Mouse (Mus musculus) midbrain, embryonic 14.5 days (tissue): ENCODE data around the gene Gm49403. TPM values are rescaled to one million over a fixed set of nuclear protein-coding genes. Genes with fewer than 3 reads are reported as not detected.
"Not testable (repeated sequence)": the region's sequence is repeated elsewhere in the genome, so short reads cannot be mapped to it uniquely, and the experiment has no call there.

ENCODE experiments used
- ATAC-seq: fragments of 200-750 bp; cut with Nextera tagmentation; 2 replicates; pipeline ENCODE4 v1.8.0; 2017; ENCODE audit warnings: moderate number of reproducible peaks, moderate library complexity; ENCODE audit not compliant: low FRiP score, low TSS enrichment
- DNase-seq: peaks from one replicate; pipeline ENCODE4 v3.0.0-alpha.2; 2015
- H3K27ac ChIP-seq: fragments of 300-500 bp; sonication (generic); replicated peaks from 2 replicates; pipeline ENCODE4 v1.5.1; 2014; ENCODE audit warnings: mild to moderate bottlenecking, low read depth, low read length, moderate library complexity
- H3K27me3 ChIP-seq: fragments of 300-500 bp; sonication (generic); 2 replicates; pipeline ENCODE4 v1.6.1; 2014; ENCODE audit warnings: low read length, control low read depth, mixed read lengths; ENCODE audit not compliant: control insufficient read depth, insufficient read depth
- H3K36me3 ChIP-seq: fragments of 300-500 bp; sonication (generic); 2 replicates; pipeline ENCODE4 v1.6.1; 2014; ENCODE audit warnings: low read length, control low read depth; ENCODE audit not compliant: control insufficient read depth, insufficient read depth
- H3K4me1 ChIP-seq: fragments of 300-500 bp; sonication (generic); 2 replicates; pipeline ENCODE4 v1.6.1; 2014; ENCODE audit warnings: mild to moderate bottlenecking, antibody characterized with exemption, low read length, control low read depth; ENCODE audit not compliant: control insufficient read depth, insufficient read depth
- H3K4me2 ChIP-seq: fragments of 300-500 bp; sonication (generic); 2 replicates; pipeline ENCODE4 v1.6.1; 2014; ENCODE audit warnings: mild to moderate bottlenecking, low read length, moderate library complexity
- H3K4me3 ChIP-seq: fragments of 300-500 bp; sonication (generic); replicated peaks from 2 replicates; pipeline ENCODE4 v1.5.1; 2014; ENCODE audit warnings: low read depth, low read length
- H3K9ac ChIP-seq: fragments of 300-500 bp; sonication (generic); replicated peaks from 2 replicates; pipeline ENCODE4 v1.6.1; 2014; ENCODE audit warnings: mild to moderate bottlenecking, low read length, moderate library complexity
- H3K9me3 ChIP-seq: fragments of 300-500 bp; sonication (generic); 2 replicates; pipeline ENCODE4 v1.6.1; 2016; ENCODE audit warnings: low read length, control low read depth, mixed read lengths; ENCODE audit not compliant: control insufficient read depth
- WGBS: fragments of 180-500 bp; shearing (Covaris S2); extraction: QIAGEN DNeasy Blood & Tissue Kit; methylation state at CpG from one replicate; pipeline ENCODE4 v1.1.7; 2014; 5-methylcytosine and 5-hydroxymethylcytosine counted together
- polyA plus RNA-seq: library from polyadenylated mRNA; unstranded; fragments of >200 nt; fragmentation: Nextera tagmentation; extraction: Ambion mirVana; gene quantifications from 2 replicates; pipeline ENCODE4 v1.2.1, GENCODE M21; 2014

Gm49403 gene
- polyA plus RNA-seq, 1 experiment from 2014 or later, result not detected

- Histone ChIP-seq H3K4me3 (no peak overlapping the region), H3K4me2 (no peak overlapping the region), H3K27me3 (no peaks in the 10 kb centered on the region), H3K27ac (no peak overlapping the region), H3K36me3 (peaks cover 3% of the 10 kb centered on the region), H3K9ac (no peak overlapping the region), H3K9me3 (no peaks in the 10 kb centered on the region), H3K4me1 (peaks cover 15% of the 10 kb centered on the region)
- no peak for DNase-seq
- no peak for ATAC-seq
- WGBS, result 54% methylated on average over 1 of the region's 1 CpGs
These were observed 3.3 kb downstream of the Gm49403 start for GRCm38 (mm10) chr19:8886916-8887584.

DNA sequence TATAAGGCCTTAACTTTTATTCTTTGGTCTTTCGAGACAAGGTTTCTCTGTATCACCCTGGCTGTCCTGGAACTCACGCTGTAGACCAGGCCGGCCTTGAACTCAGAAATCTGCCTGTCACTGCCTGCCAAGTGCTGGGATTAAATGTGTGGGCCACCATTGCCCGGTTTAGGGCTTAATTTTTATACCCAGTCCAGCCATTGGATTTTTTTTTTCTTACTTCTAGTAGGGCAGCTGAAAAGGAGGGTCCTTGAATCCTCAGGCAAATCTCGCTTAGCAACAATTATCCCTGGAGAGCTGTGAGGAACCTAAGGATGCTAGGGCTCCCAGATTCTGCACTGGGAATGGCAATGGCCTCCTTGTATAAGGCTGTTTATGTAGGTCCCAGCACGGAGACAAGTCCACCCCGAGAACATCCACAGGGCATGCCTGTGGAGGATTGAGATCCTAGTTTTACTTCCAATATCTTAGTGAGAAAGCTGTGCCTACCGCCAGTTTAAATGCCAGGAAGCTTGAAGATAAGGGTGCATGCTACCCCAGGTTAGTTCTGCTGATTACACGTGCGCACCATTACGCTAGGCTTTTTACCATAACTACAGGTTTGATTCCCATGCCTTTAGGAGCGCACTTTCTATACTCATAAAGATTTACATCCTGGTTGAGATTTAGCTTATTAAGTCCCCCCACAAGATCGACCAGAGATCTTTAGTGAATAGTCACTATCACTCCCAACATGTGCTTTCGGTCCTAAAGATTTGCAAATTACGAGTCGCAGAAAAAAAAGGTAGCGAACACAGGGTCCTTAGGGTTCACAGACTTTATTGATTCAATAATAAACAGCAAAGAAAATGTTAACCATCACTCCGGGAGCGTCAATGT lies 4.1 kb downstream of the Gm49403 start:
- Histone ChIP-seq H3K9me3 (no peaks in the 10 kb centered on the region), H3K4me2 (peak overlapping the region; percentile 84), H3K27me3 (no peaks in the 10 kb centered on the region), H3K36me3 (peaks cover 3% of the 10 kb centered on the region), H3K9ac (peak overlapping the region; percentile 75), H3K4me1 (peaks cover 15% of the 10 kb centered on the region), H3K4me3 (peak overlapping the region; percentile 61), H3K27ac (peak overlapping the region; percentile 71)
- ATAC-seq (no peak), DNase-seq (no peak)
- WGBS, result 15% methylated on average over 19 of the region's 19 CpGs

GRCm38 (mm10) chr19:8888511-8889385 lies 5.0 kb downstream of the Gm49403 start, which contains the start of the genes 1810009A15Rik and Gm49416:
Gene 1810009A15Rik, plus strand, starts transcription at chr19:8888853.
Gene Gm49416, plus strand, starts transcription at chr19:8888926.
- WGBS, result 1% methylated on average over 58 of the region's 58 CpGs
- peak; percentile 98 for DNase-seq
- H3K4me3 ChIP-seq, result peak within 1 kb of the TSS; percentile 61
- peak within 1 kb of the TSS; percentile 75 for H3K9ac ChIP-seq
- H3K36me3 ChIP-seq, result peaks cover 3% of the 10 kb centered on the region
- peak within 1 kb of the TSS; percentile 84 for H3K4me2 ChIP-seq
- peak within 1 kb of the TSS; percentile 72 for H3K27ac ChIP-seq
- no peaks in the 10 kb centered on the region for H3K27me3 ChIP-seq
- H3K9me3 ChIP-seq, result no peaks in the 10 kb centered on the region
- peak; percentile 96 for ATAC-seq
- H3K4me1 ChIP-seq, result peaks cover 22% of the 10 kb centered on the region

DNA sequence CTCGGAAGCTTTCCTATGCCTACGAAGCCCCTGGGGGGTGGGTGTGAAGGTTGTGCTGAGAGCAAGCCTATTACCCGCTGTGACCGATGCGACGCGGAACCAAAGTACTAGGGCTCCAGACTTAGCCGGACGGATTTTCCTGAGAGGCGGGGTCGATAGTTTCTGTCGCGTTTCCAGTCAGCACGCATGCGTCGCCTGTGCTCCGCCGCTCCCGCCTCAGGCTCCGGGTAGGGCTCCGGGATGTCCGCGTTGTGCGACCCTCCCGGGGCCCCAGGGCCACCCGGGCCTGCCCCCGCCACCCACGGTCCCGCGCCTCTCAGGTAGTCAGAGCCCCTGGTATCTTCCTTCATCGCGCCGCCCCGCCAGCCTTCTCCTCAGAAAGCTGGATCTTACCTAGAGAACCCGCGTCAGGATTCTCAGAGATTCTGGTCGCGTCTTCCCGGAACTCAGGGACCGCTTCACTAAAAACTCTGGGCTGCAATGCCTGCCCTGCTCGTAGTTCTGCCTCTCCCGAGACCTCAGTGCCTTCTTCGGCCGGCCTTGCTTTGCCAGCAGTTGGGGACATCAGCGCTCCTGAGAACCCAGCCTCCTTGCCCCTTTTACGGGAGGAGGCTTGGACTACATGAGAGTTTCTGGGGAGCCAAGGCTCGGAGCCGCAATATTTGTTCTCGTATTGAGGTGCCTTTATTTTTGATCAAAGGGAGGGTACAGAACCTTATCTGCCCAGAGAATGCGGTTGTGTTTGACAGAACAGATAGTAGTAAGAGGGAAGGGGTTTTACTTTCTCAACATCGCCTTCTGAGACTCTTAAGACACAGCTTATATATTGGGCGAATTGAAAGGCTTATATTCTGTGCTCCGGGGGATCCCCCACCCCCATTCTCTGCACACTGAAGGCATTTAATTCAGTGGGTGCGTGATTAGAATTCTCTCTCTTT lies 9.4 kb downstream of the Gm49403 start, which contains the start of gene Ints5:
Gene Ints5 (plus strand): TSS at position 177 of the 938 bp plus-strand sequence.
- peak within 1 kb of the TSS; percentile 84 for H3K4me2 ChIP-seq
- H3K36me3 ChIP-seq, result peaks cover 21% of the 10 kb centered on the region
- H3K9me3 ChIP-seq, result no peaks in the 10 kb centered on the region
- 3% methylated on average over 54 of the region's 54 CpGs for WGBS
- ATAC-seq (peak; percentile 65), DNase-seq (peak; percentile 94)
- H3K4me1 ChIP-seq, result peaks cover 24% of the 10 kb centered on the region
- H3K9ac ChIP-seq, result peak within 1 kb of the TSS; percentile 78
- H3K27ac ChIP-seq, result peak within 1 kb of the TSS; percentile 84
- H3K4me3 ChIP-seq, result peak within 1 kb of the TSS; percentile 79
- no peaks in the 10 kb centered on the region for H3K27me3 ChIP-seq

- WGBS, result 96% methylated on average over 9 of the region's 9 CpGs
- no peak overlapping the region for H3K4me2 ChIP-seq
- no peak overlapping the region for H3K9ac ChIP-seq
- DNase-seq (no peak), ATAC-seq (no peak)
- no peak overlapping the region for H3K27ac ChIP-seq
- no peaks in the 10 kb centered on the region for H3K27me3 ChIP-seq
- H3K9me3 ChIP-seq, result no peaks in the 10 kb centered on the region
- H3K4me1 ChIP-seq, result peaks cover 23% of the 10 kb centered on the region
- H3K36me3 ChIP-seq, result peaks cover 20% of the 10 kb centered on the region
- no peak overlapping the region for H3K4me3 ChIP-seq
These were observed 11.7 kb downstream of the Gm49403 start for GRCm38 (mm10) chr19:8895397-8895960.

- not testable (repeated sequence) for H3K27me3 ChIP-seq, ATAC-seq, H3K4me3 ChIP-seq, H3K9ac ChIP-seq, H3K9me3 ChIP-seq, H3K4me2 ChIP-seq, DNase-seq, H3K27ac ChIP-seq
- WGBS, result 92% methylated on average over 5 of the region's 5 CpGs
- H3K4me1 ChIP-seq, result peaks cover 23% of the 10 kb centered on the region
- peaks cover 18% of the 10 kb centered on the region for H3K36me3 ChIP-seq
These were observed 12.5 kb downstream of the Gm49403 start for GRCm38 (mm10) chr19:8896231-8896630.

DNA sequence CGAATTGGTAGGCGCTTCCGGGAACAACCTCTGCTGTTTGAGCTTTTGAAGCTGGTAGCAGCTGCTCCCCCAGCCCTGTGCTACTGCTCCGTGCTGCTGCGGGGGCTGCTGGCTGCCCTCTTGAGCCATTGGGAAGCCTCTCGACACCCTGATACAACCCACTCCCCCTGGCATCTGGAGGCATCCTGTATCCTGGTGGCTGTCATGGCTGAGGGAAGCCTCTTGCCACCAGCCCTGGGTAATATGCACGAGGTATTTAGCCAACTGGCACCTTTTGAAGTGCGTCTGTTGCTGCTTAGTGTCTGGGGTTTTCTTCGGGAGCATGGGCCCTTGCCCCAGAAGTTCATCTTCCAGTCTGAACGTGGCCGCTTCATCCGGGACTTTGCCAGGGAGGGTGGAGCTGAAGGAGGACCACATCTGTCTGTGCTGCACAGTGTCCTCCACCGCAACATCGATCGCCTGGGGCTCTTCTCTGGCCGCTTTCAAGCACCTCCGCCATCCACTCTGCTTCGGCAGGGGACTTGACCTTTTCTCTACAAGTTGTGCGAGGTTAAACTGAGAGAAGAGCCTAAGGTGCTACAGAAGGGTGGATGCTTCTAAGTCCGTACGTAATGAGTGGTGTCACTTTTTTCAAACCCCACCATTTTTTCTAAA lies 13.6 kb downstream of the Gm49403 start:
- H3K4me2 ChIP-seq, result peak overlapping the region; percentile 75
- 25% methylated on average over 21 of the region's 21 CpGs for WGBS
- H3K4me3 ChIP-seq, result peak overlapping the region; percentile 85
- H3K9ac ChIP-seq, result peak overlapping the region; percentile 49
- peaks cover 23% of the 10 kb centered on the region for H3K36me3 ChIP-seq
- H3K27ac ChIP-seq, result peak overlapping the region; percentile 85
- H3K27me3 ChIP-seq, H3K9me3 ChIP-seq: not testable (repeated sequence)
- ATAC-seq, result peak; percentile 51
- DNase-seq, result peak; percentile 52
- peaks cover 23% of the 10 kb centered on the region for H3K4me1 ChIP-seq
